Mouse (Mus musculus): ENCODE measurements around the gene Gmip. TPM values are rescaled to one million over a fixed set of nuclear protein-coding genes. Genes with fewer than 3 reads are reported as not detected.

Gene Gmip
- polyA plus RNA-seq (2015; fragmentation: Illumina TruSeq; extraction: RNeasy Lipid Tissue Mini Kit (QIAGEN cat#74804); ENCODE audit: insufficient read depth, low replicate concordance): 168 TPM

GRCm38 (mm10) chr8:69808094-69808863 lies at the start of gene Gmip:
TSS of gene Gmip (plus strand) at chr8:69808679.

GRCm38 (mm10) chr8:69774503-69775148 lies 33.9 kb upstream of the Gmip start, which contains the start of gene Gm20422:
TSS of gene Gm20422 (minus strand) at chr8:69774886.

DNA sequence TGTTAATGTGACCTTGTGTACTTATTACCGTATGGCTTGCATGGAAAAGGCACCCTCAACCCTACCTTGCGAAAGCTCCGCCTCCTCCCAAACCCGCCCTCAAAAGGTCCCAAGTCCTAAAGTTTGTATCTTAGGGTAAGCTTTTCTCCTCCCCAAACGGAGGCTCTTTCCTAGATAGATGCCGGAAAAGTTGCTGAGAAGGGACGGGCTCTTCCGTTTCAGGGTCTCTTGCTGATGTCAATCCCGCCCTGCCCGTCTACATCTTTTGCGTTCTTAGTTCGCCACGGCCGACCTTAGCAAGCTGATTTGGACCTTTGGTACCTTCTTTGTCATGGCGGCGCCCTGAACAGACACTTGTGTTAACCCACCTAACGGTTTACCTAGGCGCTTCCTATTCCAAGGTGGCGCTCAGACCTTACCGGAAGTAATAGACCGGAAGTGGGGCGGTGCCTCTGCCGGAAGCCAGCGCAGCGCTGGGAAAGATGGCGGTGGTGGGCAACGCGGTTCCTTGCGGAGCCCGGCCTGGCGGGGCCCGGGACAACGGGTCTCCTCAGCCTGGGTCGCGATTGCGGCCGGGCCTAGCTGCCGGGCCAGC lies 17.6 kb upstream of the Gmip start, which contains the start of the genes Atp13a1 and Zfp866:
Atp13a1 (plus strand) TSS at position 391 of the 595 bp plus-strand sequence.
Zfp866 (minus strand) TSS at position 406 of the 595 bp plus-strand sequence.

DNA sequence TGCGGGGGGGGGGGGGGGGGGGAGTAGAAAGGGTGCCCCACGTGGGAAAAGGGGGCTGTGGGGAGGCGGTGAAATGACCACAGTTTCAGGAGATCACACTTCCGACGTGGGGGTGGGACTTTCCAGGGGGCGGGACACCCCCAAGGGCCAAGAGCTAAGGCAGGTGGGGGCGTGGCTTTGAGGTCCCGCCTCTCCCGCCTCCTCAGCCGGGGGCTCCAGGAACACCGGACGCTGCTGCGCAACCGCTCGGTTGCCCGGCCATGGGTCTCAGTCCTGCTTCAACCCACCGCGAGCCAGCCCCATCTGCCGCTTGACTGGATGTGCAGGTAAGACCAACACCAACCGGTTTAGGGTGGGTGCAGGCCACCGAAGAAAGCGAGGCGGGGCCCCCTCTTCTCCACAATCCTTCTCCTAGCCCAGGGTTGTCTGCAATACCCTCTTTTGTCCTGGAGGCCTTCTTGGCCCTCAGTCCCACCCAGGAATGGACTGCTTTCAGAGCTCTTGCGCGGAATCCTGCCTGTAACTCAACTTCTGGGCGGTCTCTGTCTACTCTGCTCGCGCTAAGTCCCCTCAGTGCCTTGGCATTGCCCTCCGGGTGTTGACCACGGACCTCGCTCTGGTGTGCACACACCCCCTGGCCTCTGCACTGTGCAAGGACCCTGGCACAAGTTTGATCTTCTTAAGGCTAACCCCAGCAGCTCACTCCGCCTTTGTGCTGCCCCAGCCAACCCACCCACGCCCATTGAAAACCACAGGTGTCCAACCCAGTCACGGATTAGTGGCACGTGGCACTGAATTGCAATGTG lies 14.1 kb downstream of the Gmip start, which contains the start of gene Lpar2:
Lpar2 (plus strand) TSS at position 44 of the 806 bp plus-strand sequence.

DNA sequence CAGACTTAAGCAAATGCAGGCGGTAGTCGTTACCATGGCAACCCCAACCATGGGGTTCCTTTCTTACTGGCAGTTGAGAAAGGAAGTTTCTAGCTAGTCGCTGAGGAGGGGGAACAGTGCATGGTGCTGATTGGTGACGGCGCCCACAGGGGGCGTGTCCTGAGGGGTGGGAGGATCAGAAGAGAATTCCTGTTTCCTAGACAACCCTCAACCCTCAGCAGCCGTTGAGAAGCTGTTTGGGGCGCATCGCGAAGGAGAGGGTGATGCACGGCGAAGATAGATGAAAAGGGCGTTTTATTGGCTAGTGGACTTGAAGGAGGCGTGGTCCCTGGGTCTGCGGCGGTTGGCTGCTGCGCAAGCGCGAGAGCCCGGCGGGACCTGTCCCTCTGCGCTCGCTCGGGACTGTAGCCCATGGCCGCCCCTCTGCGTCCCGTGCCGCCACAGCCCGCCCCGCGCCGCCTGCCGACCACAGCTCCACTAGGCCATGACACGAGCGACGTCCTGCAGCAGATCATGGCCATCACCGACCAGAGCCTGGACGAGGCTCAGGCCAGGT lies 23.9 kb downstream of the Gmip start, which contains the start of gene Pbx4:
Pbx4 (plus strand) TSS at position 194 of the 556 bp plus-strand sequence.

Other genes with a start within 250 kb of the Gmip start
- gene Zfp868, start 183.1 kb upstream of the Gmip start, polyA plus RNA-seq (2015; fragmentation: Illumina TruSeq; extraction: RNeasy Lipid Tissue Mini Kit (QIAGEN cat#74804); ENCODE audit: insufficient read depth, low replicate concordance): 29.8 TPM
- 3.1 TPM for gene Zfp964, start 154.2 kb upstream of the Gmip start, polyA plus RNA-seq (2015; fragmentation: Illumina TruSeq; extraction: RNeasy Lipid Tissue Mini Kit (QIAGEN cat#74804); ENCODE audit: insufficient read depth, low replicate concordance)
- 88.7 TPM for gene Zfp869, start 98.0 kb upstream of the Gmip start, polyA plus RNA-seq (2015; fragmentation: Illumina TruSeq; extraction: RNeasy Lipid Tissue Mini Kit (QIAGEN cat#74804); ENCODE audit: insufficient read depth, low replicate concordance)
- gene Zfp963, start 58.7 kb upstream of the Gmip start, polyA plus RNA-seq (2015; fragmentation: Illumina TruSeq; extraction: RNeasy Lipid Tissue Mini Kit (QIAGEN cat#74804); ENCODE audit: insufficient read depth, low replicate concordance): 11.5 TPM
- gene Gm20422, start 33.8 kb upstream of the Gmip start, polyA plus RNA-seq (2015; fragmentation: Illumina TruSeq; extraction: RNeasy Lipid Tissue Mini Kit (QIAGEN cat#74804); ENCODE audit: insufficient read depth, low replicate concordance): 1.4 TPM
- 16.8 TPM for gene Atp13a1, start 17.5 kb upstream of the Gmip start, polyA plus RNA-seq (2015; fragmentation: Illumina TruSeq; extraction: RNeasy Lipid Tissue Mini Kit (QIAGEN cat#74804); ENCODE audit: insufficient read depth, low replicate concordance)
- 62.4 TPM for gene Zfp866, start 17.5 kb upstream of the Gmip start, polyA plus RNA-seq (2015; fragmentation: Illumina TruSeq; extraction: RNeasy Lipid Tissue Mini Kit (QIAGEN cat#74804); ENCODE audit: insufficient read depth, low replicate concordance)
- 6.1 TPM for gene Lpar2, start 13.8 kb downstream of the Gmip start, polyA plus RNA-seq (2015; fragmentation: Illumina TruSeq; extraction: RNeasy Lipid Tissue Mini Kit (QIAGEN cat#74804); ENCODE audit: insufficient read depth, low replicate concordance)
- gene Pbx4, start 23.8 kb downstream of the Gmip start, polyA plus RNA-seq (2015; fragmentation: Illumina TruSeq; extraction: RNeasy Lipid Tissue Mini Kit (QIAGEN cat#74804); ENCODE audit: insufficient read depth, low replicate concordance): 8.6 TPM
- not detected for gene Cilp2, start 79.0 kb downstream of the Gmip start, polyA plus RNA-seq (2015; fragmentation: Illumina TruSeq; extraction: RNeasy Lipid Tissue Mini Kit (QIAGEN cat#74804); ENCODE audit: insufficient read depth, low replicate concordance)
- not detected for gene Tssk6, start 93.5 kb downstream of the Gmip start, polyA plus RNA-seq (2015; fragmentation: Illumina TruSeq; extraction: RNeasy Lipid Tissue Mini Kit (QIAGEN cat#74804); ENCODE audit: insufficient read depth, low replicate concordance)
- gene Ndufa13, start 93.9 kb downstream of the Gmip start, polyA plus RNA-seq (2015; fragmentation: Illumina TruSeq; extraction: RNeasy Lipid Tissue Mini Kit (QIAGEN cat#74804); ENCODE audit: insufficient read depth, low replicate concordance): 13.6 TPM
- gene Yjefn3, start 94.0 kb downstream of the Gmip start, polyA plus RNA-seq (2015; fragmentation: Illumina TruSeq; extraction: RNeasy Lipid Tissue Mini Kit (QIAGEN cat#74804); ENCODE audit: insufficient read depth, low replicate concordance): not detected
- gene Gatad2a, start 187.7 kb downstream of the Gmip start, polyA plus RNA-seq (2015; fragmentation: Illumina TruSeq; extraction: RNeasy Lipid Tissue Mini Kit (QIAGEN cat#74804); ENCODE audit: insufficient read depth, low replicate concordance): 21.0 TPM
- 55.1 TPM for gene Mau2, start 234.1 kb downstream of the Gmip start, polyA plus RNA-seq (2015; fragmentation: Illumina TruSeq; extraction: RNeasy Lipid Tissue Mini Kit (QIAGEN cat#74804); ENCODE audit: insufficient read depth, low replicate concordance)
- gene Sugp1, start 234.1 kb downstream of the Gmip start, polyA plus RNA-seq (2015; fragmentation: Illumina TruSeq; extraction: RNeasy Lipid Tissue Mini Kit (QIAGEN cat#74804); ENCODE audit: insufficient read depth, low replicate concordance): 29.4 TPM